Mouse (Mus musculus) kidney, postnatal 0 days (tissue): ENCODE results near the gene Rapgef5. TPM values are rescaled to one million over a fixed set of nuclear protein-coding genes. Genes with fewer than 3 reads are reported as not detected.

Experiments
- ATAC-seq: fragments of 200-750 bp; cut with Nextera tagmentation; replicated peaks from 2 replicates; pipeline ENCODE4 v1.8.0; 2017; ENCODE audit warnings: low read depth, moderate number of reproducible peaks, moderate TSS enrichment, moderate library complexity; ENCODE audit not compliant: low FRiP score
- DNase-seq: peaks from one replicate; pipeline ENCODE4 v3.0.0-alpha.2; 2016; ENCODE audit warnings: low spot score
- H3K27ac ChIP-seq: fragments of 300-500 bp; sonication (generic); 2 replicates; pipeline ENCODE4 v1.5.1; 2014; ENCODE audit warnings: mild to moderate bottlenecking
- H3K27me3 ChIP-seq: fragments of 300-500 bp; sonication (generic); 2 replicates; pipeline ENCODE4 v1.6.1; 2014; ENCODE audit warnings: low read length, mixed read lengths; ENCODE audit not compliant: insufficient read depth
- H3K36me3 ChIP-seq: fragments of 300-500 bp; sonication (generic); 2 replicates; pipeline ENCODE4 v1.6.1; 2014; ENCODE audit warnings: low read length, mixed read lengths; ENCODE audit not compliant: insufficient read depth
- H3K4me1 ChIP-seq: fragments of 300-500 bp; sonication (generic); replicated peaks from 2 replicates; pipeline ENCODE4 v1.6.1; 2014; ENCODE audit warnings: antibody characterized with exemption, low read length, mixed read lengths; ENCODE audit not compliant: insufficient read depth
- H3K4me2 ChIP-seq: fragments of 300-500 bp; sonication (generic); 2 replicates; pipeline ENCODE4 v1.6.1; 2014; ENCODE audit warnings: mild to moderate bottlenecking, low read length, moderate library complexity, mixed read lengths
- H3K4me3 ChIP-seq: fragments of 300-500 bp; sonication (generic); replicated peaks from 2 replicates; pipeline ENCODE4 v1.5.1; 2014; ENCODE audit warnings: low read depth, low read length
- H3K9ac ChIP-seq: fragments of 300-500 bp; sonication (generic); 2 replicates; pipeline ENCODE4 v1.6.1; 2014; ENCODE audit warnings: low read depth, low read length
- H3K9me3 ChIP-seq: fragments of 300-500 bp; sonication (generic); replicated peaks from 2 replicates; pipeline ENCODE4 v1.6.1; 2016; ENCODE audit warnings: low read length, inconsistent platforms, mixed read lengths
- CTCF ChIP-seq: IDR thresholded peaks from 2 replicates; pipeline ENCODE4 v1.5.1; 2016; ENCODE audit warnings: antibody characterized with exemption, low read depth, mild to moderate bottlenecking, moderate library complexity
- WGBS: fragments of 180-500 bp; shearing (Covaris S2); extraction: QIAGEN DNeasy Blood & Tissue Kit; methylation state at CpG from one replicate; pipeline ENCODE4 v1.1.7; 2014; 5-methylcytosine and 5-hydroxymethylcytosine counted together
- polyA plus RNA-seq: library from polyadenylated mRNA; unstranded; fragments of >200 nt; fragmentation: Nextera tagmentation; extraction: Ambion mirVana; gene quantifications from 2 replicates; pipeline ENCODE4 v1.2.1, GENCODE M21; 2015

The Rapgef5 gene
- polyA plus RNA-seq, 1 experiment from 2014 or later = 14.9 TPM

- no peak overlapping the region for H3K27ac ChIP-seq
- H3K4me1 ChIP-seq = no peaks in the 10 kb centered on the region
- H3K9me3 ChIP-seq = no peaks in the 10 kb centered on the region
- no peak for DNase-seq
- no peak overlapping the region for H3K4me2 ChIP-seq
- 79% methylated on average over 2 of the region's 2 CpGs for WGBS
- no peak for TF ChIP-seq CTCF
- no peaks in the 10 kb centered on the region for H3K27me3 ChIP-seq
- no peak overlapping the region for H3K9ac ChIP-seq
- ATAC-seq = no peak
- no peak overlapping the region for H3K4me3 ChIP-seq
- H3K36me3 ChIP-seq = no peaks in the 10 kb centered on the region
Observed at GRCm38 (mm10) chr12:117636139-117636772, 120.0 kb downstream of the Rapgef5 start.

GRCm38 (mm10) chr12:117636969-117637368 lies 120.7 kb downstream of the Rapgef5 start:
- no peak overlapping the region for H3K4me2 ChIP-seq
- TF ChIP-seq CTCF = no peak
- H3K36me3 ChIP-seq = no peaks in the 10 kb centered on the region
- no peaks in the 10 kb centered on the region for H3K9me3 ChIP-seq
- no peak overlapping the region for H3K4me3 ChIP-seq
- H3K27me3 ChIP-seq = no peaks in the 10 kb centered on the region
- 51% methylated on average over 6 of the region's 6 CpGs for WGBS
- ATAC-seq (no peak), DNase-seq (peak; percentile 25)
- H3K4me1 ChIP-seq = no peaks in the 10 kb centered on the region
- H3K9ac ChIP-seq = no peak overlapping the region
- no peak overlapping the region for H3K27ac ChIP-seq

GRCm38 (mm10) chr12:117638833-117639232 lies 122.6 kb downstream of the Rapgef5 start:
- no peak overlapping the region for H3K9ac ChIP-seq
- no peak for TF ChIP-seq CTCF
- no peak overlapping the region for H3K4me2 ChIP-seq
- H3K27me3 ChIP-seq = no peaks in the 10 kb centered on the region
- H3K9me3 ChIP-seq = no peaks in the 10 kb centered on the region
- ATAC-seq (no peak), DNase-seq (no peak)
- WGBS = 53% methylated on average over 2 of the region's 2 CpGs
- H3K4me1 ChIP-seq = no peaks in the 10 kb centered on the region
- H3K4me3 ChIP-seq = no peak overlapping the region
- H3K36me3 ChIP-seq = no peaks in the 10 kb centered on the region
- H3K27ac ChIP-seq = no peak overlapping the region

- no peaks in the 10 kb centered on the region for H3K27me3 ChIP-seq
- H3K27ac ChIP-seq = no peak overlapping the region
- no peak for ATAC-seq
- H3K36me3 ChIP-seq = no peaks in the 10 kb centered on the region
- H3K4me3 ChIP-seq = no peak overlapping the region
- 60% methylated on average over 6 of the region's 6 CpGs for WGBS
- no peaks in the 10 kb centered on the region for H3K4me1 ChIP-seq
- TF ChIP-seq CTCF = no peak
- DNase-seq = no peak
- no peak overlapping the region for H3K4me2 ChIP-seq
- H3K9ac ChIP-seq = no peak overlapping the region
- no peaks in the 10 kb centered on the region for H3K9me3 ChIP-seq
Observed at GRCm38 (mm10) chr12:117639356-117640121, 123.3 kb downstream of the Rapgef5 start.

- Histone ChIP-seq H3K27ac (no peak overlapping the region), H3K4me1 (no peaks in the 10 kb centered on the region), H3K4me2 (no peak overlapping the region), H3K36me3 (no peaks in the 10 kb centered on the region), H3K9me3 (no peaks in the 10 kb centered on the region), H3K27me3 (no peaks in the 10 kb centered on the region), H3K9ac (no peak overlapping the region), H3K4me3 (no peak overlapping the region)
- WGBS = 53% methylated on average over 2 of the region's 2 CpGs
- ATAC-seq = no peak
- DNase-seq = no peak
- no peak for TF ChIP-seq CTCF
Observed at GRCm38 (mm10) chr12:117642512-117642911, 126.2 kb downstream of the Rapgef5 start.

GRCm38 (mm10) chr12:117645771-117646170 lies 129.5 kb downstream of the Rapgef5 start:
- Histone ChIP-seq H3K4me2 (no peak overlapping the region), H3K4me3 (no peak overlapping the region), H3K9ac (no peak overlapping the region), H3K27me3 (no peaks in the 10 kb centered on the region), H3K27ac (no peak overlapping the region), H3K4me1 (no peaks in the 10 kb centered on the region), H3K36me3 (no peaks in the 10 kb centered on the region), H3K9me3 (no peaks in the 10 kb centered on the region)
- TF ChIP-seq CTCF = no peak
- ATAC-seq (no peak), DNase-seq (no peak)
- WGBS = 62% methylated on average over 2 of the region's 2 CpGs
